Mouse (Mus musculus): ENCODE measurements around the gene Tnr. TPM values are rescaled to one million over a fixed set of nuclear protein-coding genes. Genes with fewer than 3 reads are reported as not detected.

The Tnr gene
- polyA plus RNA-seq, 1 experiment: 0.13 TPM

DNA sequence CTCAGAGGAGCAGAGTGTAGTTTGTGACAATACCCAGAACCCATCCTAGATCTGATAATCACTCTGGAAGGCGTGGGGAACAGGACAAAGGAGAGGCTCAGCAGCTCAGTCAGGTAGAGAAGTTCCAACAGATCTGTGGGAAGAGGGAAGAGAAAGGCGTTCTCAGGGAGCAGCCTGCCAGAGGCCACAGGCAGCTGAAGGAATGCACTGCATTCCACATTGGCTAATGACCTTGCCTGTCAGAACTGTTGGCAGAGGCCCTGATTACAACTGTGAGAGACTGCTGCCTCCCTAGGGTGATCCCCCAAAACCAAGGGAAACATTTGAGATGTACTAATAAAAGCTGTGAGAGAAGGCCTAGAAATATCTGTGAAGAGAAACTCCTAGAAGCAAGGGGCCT is 454.2 kb downstream of the Tnr start:
- Histone ChIP-seq H3K36me3 (ENCODE audit: control insufficient read depth, insufficient read depth, low read length) (no peaks in the 10 kb centered on the region), H3K27me3 (ENCODE audit: control insufficient read depth, insufficient read depth, low read length) (no peaks in the 10 kb centered on the region), H3K4me1 (replicated peaks; ENCODE audit: control insufficient read depth, insufficient read depth, low read length) (no peaks in the 10 kb centered on the region), H3K27ac (ENCODE audit: control insufficient read depth, insufficient read depth, low read length) (no peak overlapping the region), H3K4me3 (ENCODE audit: control insufficient read depth, insufficient read depth, low read length) (no peak overlapping the region)
- TF ChIP-seq CTCF (IDR thresholded peaks at IDR 0.05; ENCODE audit: borderline replicate concordance, control insufficient read depth, extremely low read depth, insufficient read depth, low read length, poor library complexity) (no peak), POLR2A (IDR thresholded peaks at IDR 0.05; ENCODE audit: control insufficient read depth, extremely low read depth, insufficient read depth, low read length, poor library complexity) (no peak)
- WGBS: 88% methylated on average over 2 of the region's 2 CpGs
- no peak for DNase-seq

DNA sequence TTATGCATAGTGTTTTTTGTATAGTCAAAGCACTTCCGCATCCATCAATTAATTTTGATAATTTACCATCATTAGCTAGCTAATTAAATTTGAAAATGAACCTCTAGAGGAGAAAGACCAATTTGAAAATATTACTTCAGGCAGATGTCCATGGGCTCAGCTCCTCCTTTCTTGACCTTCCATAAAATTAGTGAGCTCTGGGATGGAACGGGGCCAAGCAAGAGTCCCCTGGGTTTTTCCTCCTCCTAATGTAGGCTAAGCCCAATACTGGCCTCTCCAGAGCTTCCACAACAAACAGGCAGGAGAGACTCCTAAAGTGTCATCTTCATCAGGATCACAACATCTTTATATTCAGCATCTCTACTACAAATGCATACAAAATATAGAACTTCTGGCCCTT is 455.5 kb downstream of the Tnr start:
- no peaks in the 10 kb centered on the region for H3K4me1 ChIP-seq (replicated peaks; ENCODE audit: control insufficient read depth, insufficient read depth, low read length)
- H3K36me3 ChIP-seq (ENCODE audit: control insufficient read depth, insufficient read depth, low read length): no peaks in the 10 kb centered on the region
- no peaks in the 10 kb centered on the region for H3K27me3 ChIP-seq (ENCODE audit: control insufficient read depth, insufficient read depth, low read length)
- TF ChIP-seq CTCF (IDR thresholded peaks at IDR 0.05; ENCODE audit: borderline replicate concordance, control insufficient read depth, extremely low read depth, insufficient read depth, low read length, poor library complexity): no peak
- TF ChIP-seq POLR2A (IDR thresholded peaks at IDR 0.05; ENCODE audit: control insufficient read depth, extremely low read depth, insufficient read depth, low read length, poor library complexity): no peak
- no peak overlapping the region for H3K4me3 ChIP-seq (ENCODE audit: control insufficient read depth, insufficient read depth, low read length)
- WGBS: 94% methylated on average over 2 of the region's 2 CpGs
- no peak overlapping the region for H3K27ac ChIP-seq (ENCODE audit: control insufficient read depth, insufficient read depth, low read length)
- no peak for DNase-seq

DNA sequence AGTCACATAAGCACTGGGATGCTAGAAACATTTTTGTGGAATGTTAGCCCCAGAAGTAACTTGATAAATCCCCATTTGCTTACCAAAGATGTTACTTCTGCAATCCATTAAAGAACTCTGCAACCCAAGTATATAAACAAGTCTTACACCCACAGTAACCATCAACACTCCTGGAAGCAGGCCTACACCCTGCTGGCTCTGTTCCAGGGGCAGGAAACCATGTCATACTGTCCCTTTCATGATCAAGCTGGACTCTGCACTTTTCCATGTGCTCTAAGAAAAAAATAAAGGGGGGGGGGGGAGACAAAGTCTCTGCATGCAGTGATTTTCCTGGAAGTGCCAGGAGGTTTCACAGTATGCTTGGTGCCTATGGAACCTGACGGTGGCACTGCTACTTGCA is 456.8 kb downstream of the Tnr start:
- 93% methylated on average over 1 of the region's 1 CpGs for WGBS
- no peak for DNase-seq
- TF ChIP-seq POLR2A (IDR thresholded peaks at IDR 0.05; ENCODE audit: control insufficient read depth, extremely low read depth, insufficient read depth, low read length, poor library complexity) (no peak), CTCF (IDR thresholded peaks at IDR 0.05; ENCODE audit: borderline replicate concordance, control insufficient read depth, extremely low read depth, insufficient read depth, low read length, poor library complexity) (no peak)
- Histone ChIP-seq H3K27me3 (ENCODE audit: control insufficient read depth, insufficient read depth, low read length) (no peaks in the 10 kb centered on the region), H3K4me1 (replicated peaks; ENCODE audit: control insufficient read depth, insufficient read depth, low read length) (no peaks in the 10 kb centered on the region), H3K36me3 (ENCODE audit: control insufficient read depth, insufficient read depth, low read length) (no peaks in the 10 kb centered on the region), H3K4me3 (ENCODE audit: control insufficient read depth, insufficient read depth, low read length) (no peak overlapping the region), H3K27ac (ENCODE audit: control insufficient read depth, insufficient read depth, low read length) (no peak overlapping the region)
